Mouse (Mus musculus) limb, embryonic 14.5 days (tissue): ENCODE data around the gene Calhm2. TPM values are rescaled to one million over a fixed set of nuclear protein-coding genes. Genes with fewer than 3 reads are reported as not detected.

Experiments used
- ATAC-seq: fragments of 200-750 bp; cut with Nextera tagmentation; 2 replicates; pipeline ENCODE4 v1.8.0; 2017; ENCODE audit warnings: low read depth, moderate number of reproducible peaks, moderate TSS enrichment; ENCODE audit not compliant: low FRiP score
- DNase-seq: peaks from one replicate; pipeline ENCODE4 v3.0.0-alpha.2; 2015; ENCODE audit warnings: low spot score
- H3K27ac ChIP-seq: fragments of 300-500 bp; sonication (generic); replicated peaks from 2 replicates; pipeline ENCODE4 v1.5.1; 2014; ENCODE audit warnings: low read depth, mild to moderate bottlenecking, low read length, moderate library complexity, mixed read lengths
- H3K27me3 ChIP-seq: fragments of 300-500 bp; sonication (generic); 2 replicates; pipeline ENCODE4 v1.6.1; 2014; ENCODE audit warnings: low read length, mixed read lengths; ENCODE audit not compliant: control insufficient read depth, insufficient read depth
- H3K36me3 ChIP-seq: fragments of 300-500 bp; sonication (generic); 2 replicates; pipeline ENCODE4 v1.6.1; 2014; ENCODE audit warnings: mild to moderate bottlenecking, low read length, moderate library complexity, mixed read lengths; ENCODE audit not compliant: control insufficient read depth, insufficient read depth
- H3K4me1 ChIP-seq: fragments of 300-500 bp; sonication (generic); 2 replicates; pipeline ENCODE4 v1.6.1; 2014; ENCODE audit warnings: antibody characterized with exemption, low read length, mixed read lengths; ENCODE audit not compliant: control insufficient read depth, insufficient read depth
- H3K4me2 ChIP-seq: fragments of 300-500 bp; sonication (generic); replicated peaks from 2 replicates; pipeline ENCODE4 v1.6.1; 2014; ENCODE audit warnings: low read depth, mild to moderate bottlenecking, low read length, moderate library complexity; ENCODE audit not compliant: severe bottlenecking
- H3K4me3 ChIP-seq: fragments of 300-500 bp; sonication (generic); replicated peaks from 2 replicates; pipeline ENCODE4 v1.5.1; 2014; ENCODE audit warnings: low read length
- H3K9ac ChIP-seq: fragments of 300-500 bp; sonication (generic); 2 replicates; pipeline ENCODE4 v1.6.1; 2014; ENCODE audit warnings: mild to moderate bottlenecking, low read depth, low read length, moderate library complexity; ENCODE audit not compliant: severe bottlenecking
- H3K9me3 ChIP-seq: fragments of 300-500 bp; sonication (generic); 2 replicates; pipeline ENCODE4 v1.6.1; 2016; ENCODE audit warnings: low read length; ENCODE audit not compliant: control insufficient read depth
- POLR2A ChIP-seq: fragments of 200-500 bp; IDR thresholded peaks from 2 replicates; pipeline ENCODE4 v1.8.0; 2012; ENCODE audit warnings: inconsistent platforms, mild to moderate bottlenecking, moderate library complexity, borderline replicate concordance; ENCODE audit not compliant: insufficient read depth, insufficient read length; ENCODE audit errors: extremely low read depth
- WGBS: fragments of 180-500 bp; shearing (Covaris S2); extraction: QIAGEN DNeasy Blood & Tissue Kit; methylation state at CpG from one replicate; pipeline ENCODE4 v1.1.7; 2014; 5-methylcytosine and 5-hydroxymethylcytosine counted together
- polyA plus RNA-seq, 2 experiments: library from polyadenylated mRNA; depleted of rRNA in 1 of 2; stranded (reverse) in 1 of 2; unstranded in 1 of 2; fragments of >200 nt; fragmentation: Nextera tagmentation in 1 of 2; extraction: Ambion mirVana in 1 of 2; gene quantifications; 2 replicates each; pipeline versions ENCODE4 v1.2.1 to v1.2.3; 2012 to 2014

The Calhm2 gene
- polyA plus RNA-seq, 2 experiments, result 4.7 to 11.4 TPM

DNA sequence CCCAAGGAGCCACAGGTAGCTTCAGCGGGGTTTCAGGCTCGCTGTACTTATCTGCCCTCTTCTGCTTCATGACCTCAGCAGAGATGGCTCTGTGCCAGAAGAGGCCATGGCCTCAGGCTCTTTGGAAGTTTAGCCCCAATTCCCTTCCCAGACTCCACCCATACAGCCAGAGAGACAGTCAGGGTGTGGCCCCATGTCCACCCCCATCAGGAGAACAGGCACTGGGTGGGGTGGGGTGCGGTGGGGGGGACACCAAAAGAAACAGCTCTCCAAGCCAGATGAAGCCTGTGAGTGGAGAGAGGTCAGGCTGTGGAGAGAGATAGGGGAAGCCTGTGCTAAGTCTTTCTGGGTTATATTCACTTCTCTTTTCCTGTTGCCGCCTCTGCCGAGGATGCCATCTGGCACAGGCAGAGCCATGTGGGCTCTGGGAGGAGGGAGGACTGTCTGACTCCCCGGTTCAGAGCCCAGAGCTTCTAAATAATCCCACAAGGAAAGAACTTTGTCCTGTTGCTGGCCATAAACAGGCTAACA, 978 bp downstream of the Calhm2 start:
- ATAC-seq, result no peak
- no peak for DNase-seq
- Histone ChIP-seq H3K9ac (peak overlapping the region; percentile 62), H3K9me3 (no peaks in the 10 kb centered on the region), H3K36me3 (peaks cover 21% of the 10 kb centered on the region), H3K27me3 (no peaks in the 10 kb centered on the region), H3K4me3 (peak overlapping the region; percentile 40), H3K4me1 (peaks cover 21% of the 10 kb centered on the region), H3K27ac (0 out of 2 replicates have a peak overlapping the region, but pooled peaks have one; percentile 72), H3K4me2 (peak overlapping the region; percentile 60)
- TF ChIP-seq POLR2A, result no peak
- 10% methylated on average over 6 of the region's 6 CpGs for WGBS

DNA sequence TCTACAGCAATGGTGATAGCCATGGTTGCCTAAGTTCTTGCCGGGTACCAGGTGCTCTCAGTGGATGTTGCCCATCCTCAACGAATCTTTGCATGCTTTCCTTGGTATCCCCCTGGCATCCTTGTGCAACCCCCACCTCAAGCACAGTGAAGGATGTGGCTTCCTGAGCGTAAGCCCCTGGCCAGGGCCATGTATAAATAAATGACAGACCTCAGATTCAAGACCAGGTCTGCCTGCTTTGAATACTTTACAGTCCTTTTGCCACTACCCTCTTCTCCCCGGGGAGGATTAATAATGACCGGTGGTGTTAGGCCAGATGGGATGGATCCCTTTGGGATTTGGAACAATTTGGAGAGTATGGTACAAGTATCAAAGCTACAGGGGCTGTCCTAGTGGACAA, 1.9 kb downstream of the Calhm2 start:
- H3K4me1 ChIP-seq, result peaks cover 21% of the 10 kb centered on the region
- H3K9ac ChIP-seq, result no peak overlapping the region
- 85% methylated on average over 5 of the region's 5 CpGs for WGBS
- H3K4me2 ChIP-seq, result no peak overlapping the region
- no peaks in the 10 kb centered on the region for H3K9me3 ChIP-seq
- H3K27ac ChIP-seq, result no peak overlapping the region
- no peak for ATAC-seq
- DNase-seq, result no peak
- TF ChIP-seq POLR2A, result no peak
- H3K27me3 ChIP-seq, result no peaks in the 10 kb centered on the region
- no peak overlapping the region for H3K4me3 ChIP-seq
- peaks cover 30% of the 10 kb centered on the region for H3K36me3 ChIP-seq

DNA sequence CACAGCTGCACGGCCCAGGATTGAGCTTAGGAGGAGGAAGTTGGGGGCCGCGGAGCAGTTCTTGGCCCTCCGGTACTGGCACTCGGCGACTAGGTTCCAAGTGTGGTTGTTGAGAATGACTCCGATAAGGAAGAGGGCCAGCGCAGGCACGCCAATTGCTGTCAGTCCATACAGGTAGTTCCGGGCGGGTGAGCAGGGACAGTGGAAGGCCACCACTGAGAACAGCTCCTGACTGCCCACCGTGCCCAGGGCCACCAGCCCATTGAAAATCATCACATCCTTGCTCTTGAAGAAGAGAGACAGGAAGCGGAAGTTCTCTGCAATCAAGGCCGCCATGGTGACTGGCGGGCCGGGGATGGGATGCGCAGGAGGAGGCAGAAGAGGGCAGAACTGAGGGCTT, 2.5 kb downstream of the Calhm2 start:
- H3K9ac ChIP-seq, result no peak overlapping the region
- no peak overlapping the region for H3K27ac ChIP-seq
- no peak overlapping the region for H3K4me2 ChIP-seq
- ATAC-seq (no peak), DNase-seq (no peak)
- no peak for TF ChIP-seq POLR2A
- no peaks in the 10 kb centered on the region for H3K27me3 ChIP-seq
- peaks cover 21% of the 10 kb centered on the region for H3K4me1 ChIP-seq
- WGBS, result 93% methylated on average over 17 of the region's 17 CpGs
- H3K9me3 ChIP-seq, result no peaks in the 10 kb centered on the region
- no peak overlapping the region for H3K4me3 ChIP-seq
- H3K36me3 ChIP-seq, result peaks cover 36% of the 10 kb centered on the region

DNA sequence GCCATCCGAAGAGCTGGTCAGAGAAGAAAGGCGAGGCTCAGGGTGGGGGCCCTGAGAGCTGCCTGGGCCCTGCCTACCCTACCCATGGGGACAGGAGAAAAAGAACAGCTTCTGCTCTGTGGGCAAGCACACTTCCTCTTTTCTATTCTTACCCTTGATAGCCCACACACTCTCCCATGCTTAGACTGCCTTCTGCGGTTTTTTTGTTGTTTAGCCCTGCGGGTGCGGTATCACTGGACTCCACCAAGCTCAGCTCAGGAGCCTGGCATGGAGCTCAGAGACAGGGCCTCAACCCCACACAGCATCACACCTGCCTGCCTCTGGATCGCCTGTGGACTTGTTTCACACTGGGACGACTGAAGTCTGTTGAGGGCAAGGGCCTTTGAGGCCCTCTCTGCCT, 4.9 kb downstream of the Calhm2 start:
- no peak for DNase-seq
- 92% methylated on average over 7 of the region's 7 CpGs for WGBS
- no peak for TF ChIP-seq POLR2A
- Histone ChIP-seq H3K4me3 (no peak overlapping the region), H3K9me3 (no peaks in the 10 kb centered on the region), H3K27ac (no peak overlapping the region), H3K9ac (no peak overlapping the region), H3K36me3 (peaks cover 60% of the 10 kb centered on the region), H3K27me3 (no peaks in the 10 kb centered on the region), H3K4me1 (peaks cover 13% of the 10 kb centered on the region), H3K4me2 (no peak overlapping the region)
- ATAC-seq, result no peak

DNA sequence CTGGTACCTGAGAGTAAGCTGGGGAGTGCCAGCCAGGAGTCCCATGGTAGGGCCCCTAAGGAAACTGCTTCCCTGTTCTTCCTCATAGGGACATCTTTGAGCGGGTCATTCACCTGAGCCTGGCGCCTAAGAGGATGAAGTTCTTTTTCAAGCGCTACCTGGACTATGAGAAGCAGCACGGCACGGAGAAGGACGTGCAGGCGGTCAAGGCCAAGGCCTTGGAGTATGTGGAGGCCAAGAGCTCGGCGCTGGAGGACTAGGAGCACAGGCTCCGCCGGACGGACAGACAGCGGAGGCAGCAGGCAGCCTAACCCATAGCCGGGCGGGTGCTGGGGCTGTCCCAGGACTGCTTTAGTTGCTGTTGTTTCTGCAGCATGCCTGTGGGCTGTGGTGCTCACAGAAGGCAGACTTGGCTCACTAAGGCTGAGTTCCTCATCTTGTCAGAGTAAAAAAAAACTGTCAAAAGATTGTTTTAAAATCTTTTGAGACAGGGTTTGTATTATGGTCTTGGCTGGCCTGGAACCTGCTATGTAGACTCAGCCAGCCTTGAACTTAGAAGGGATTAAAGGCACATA, 7.5 kb downstream of the Calhm2 start:
- no peak for ATAC-seq
- H3K9me3 ChIP-seq, result no peaks in the 10 kb centered on the region
- H3K4me3 ChIP-seq, result no peak overlapping the region
- H3K27ac ChIP-seq, result no peak overlapping the region
- H3K27me3 ChIP-seq, result no peaks in the 10 kb centered on the region
- H3K9ac ChIP-seq, result no peak overlapping the region
- peaks cover 83% of the 10 kb centered on the region for H3K36me3 ChIP-seq
- H3K4me2 ChIP-seq, result no peak overlapping the region
- no peaks in the 10 kb centered on the region for H3K4me1 ChIP-seq
- no peak for DNase-seq
- 95% methylated on average over 15 of the region's 15 CpGs for WGBS
- TF ChIP-seq POLR2A, result no peak
